Mouse (Mus musculus) heart, embryonic 10.5 days (tissue): ENCODE measurements around the gene Atxn1. TPM values are rescaled to one million over a fixed set of nuclear protein-coding genes. Genes with fewer than 3 reads are reported as not detected.

Experiments used
- DNase-seq: peaks from one replicate; pipeline ENCODE4 v3.0.0-alpha.2; 2017; ENCODE audit warnings: low spot score
- H3K27ac ChIP-seq: fragments of 300-500 bp; sonication (generic); 2 replicates; pipeline ENCODE4 v1.5.1; 2016; ENCODE audit warnings: mild to moderate bottlenecking
- H3K27me3 ChIP-seq: fragments of 300-500 bp; sonication (generic); 2 replicates; pipeline ENCODE4 v1.6.1; 2016; ENCODE audit warnings: mild to moderate bottlenecking; ENCODE audit not compliant: poor library complexity, insufficient read depth, severe bottlenecking
- H3K36me3 ChIP-seq: fragments of 300-500 bp; sonication (generic); 2 replicates; pipeline ENCODE4 v1.6.1; 2016; ENCODE audit warnings: mild to moderate bottlenecking, moderate library complexity
- H3K4me1 ChIP-seq: fragments of 300-500 bp; sonication (generic); 2 replicates; pipeline ENCODE4 v1.6.1; 2016; ENCODE audit warnings: mild to moderate bottlenecking
- H3K4me3 ChIP-seq: fragments of 300-500 bp; sonication (generic); 2 replicates; pipeline ENCODE4 v1.5.1; 2016; ENCODE audit warnings: mild to moderate bottlenecking, moderate library complexity
- H3K9me3 ChIP-seq: fragments of 300-500 bp; sonication (generic); 2 replicates; pipeline ENCODE4 v1.6.1; 2016; ENCODE audit warnings: mild to moderate bottlenecking, moderate library complexity
- WGBS: fragments of 180-500 bp; shearing (Covaris S2); methylation state at CpG from one replicate; pipeline ENCODE4 v1.1.7; 2016; 5-methylcytosine and 5-hydroxymethylcytosine counted together
- polyA plus RNA-seq: library from polyadenylated mRNA; unstranded; fragments of >200 nt; fragmentation: Nextera tagmentation; extraction: Ambion mirVana; gene quantifications from 2 replicates; pipeline ENCODE4 v1.2.1, GENCODE M21; 2016

Atxn1 gene
- polyA plus RNA-seq, 1 experiment from 2014 or later, result 3.9 TPM

GRCm38 (mm10) chr13:45816670-45817069 is 148.1 kb downstream of the Atxn1 start:
- Histone ChIP-seq H3K27ac (no peak overlapping the region), H3K9me3 (no peaks in the 10 kb centered on the region), H3K4me3 (no peak overlapping the region), H3K27me3 (no peaks in the 10 kb centered on the region), H3K4me1 (peaks cover 13% of the 10 kb centered on the region), H3K36me3 (peaks cover 3% of the 10 kb centered on the region; the same call in 1 of the 2 replicates)
- WGBS, result 40% methylated on average over 1 of the region's 1 CpGs
- DNase-seq, result no peak

- H3K36me3 ChIP-seq, result no peaks in the 10 kb centered on the region
- H3K27ac ChIP-seq, result peak overlapping the region; percentile 68; the same call in 1 of the 2 replicates
- peaks cover 28% of the 10 kb centered on the region for H3K4me1 ChIP-seq
- peak overlapping the region; percentile 32 for H3K4me3 ChIP-seq
- WGBS, result 46% methylated on average over 16 of the region's 16 CpGs
- no peaks in the 10 kb centered on the region for H3K9me3 ChIP-seq
- DNase-seq, result no peak
- H3K27me3 ChIP-seq, result no peaks in the 10 kb centered on the region
Observed at GRCm38 (mm10) chr13:45809777-45810410, 154.9 kb downstream of the Atxn1 start.

- WGBS, result 55% methylated on average over 18 of the region's 18 CpGs
- Histone ChIP-seq H3K4me3 (no peak overlapping the region), H3K27ac (no peak overlapping the region), H3K36me3 (no peaks in the 10 kb centered on the region), H3K9me3 (no peaks in the 10 kb centered on the region), H3K4me1 (peaks cover 41% of the 10 kb centered on the region), H3K27me3 (no peaks in the 10 kb centered on the region)
- DNase-seq, result no peak
Observed at GRCm38 (mm10) chr13:45807593-45808043, 157.2 kb downstream of the Atxn1 start.

- peaks cover 41% of the 10 kb centered on the region for H3K4me1 ChIP-seq
Observed at GRCm38 (mm10) chr13:45806600-45807525, 157.9 kb downstream of the Atxn1 start.

GRCm38 (mm10) chr13:45805915-45806599 is 158.8 kb downstream of the Atxn1 start:
- DNase-seq, result no peak
- H3K27ac ChIP-seq, result no peak overlapping the region
- no peak overlapping the region for H3K4me3 ChIP-seq
- H3K36me3 ChIP-seq, result no peaks in the 10 kb centered on the region
- H3K27me3 ChIP-seq, result no peaks in the 10 kb centered on the region
- 54% methylated on average over 9 of the region's 9 CpGs for WGBS
- peaks cover 40% of the 10 kb centered on the region for H3K4me1 ChIP-seq
- H3K9me3 ChIP-seq, result no peaks in the 10 kb centered on the region

More at GRCm38 (mm10) chr13:45806600-45807525, 157.9 kb downstream of the Atxn1 start:
- Histone ChIP-seq H3K9me3 (no peaks in the 10 kb centered on the region), H3K27me3 (no peaks in the 10 kb centered on the region), H3K27ac (no peak overlapping the region), H3K4me3 (no peak overlapping the region), H3K36me3 (no peaks in the 10 kb centered on the region)
- DNase-seq, result no peak
- WGBS, result 65% methylated on average over 18 of the region's 18 CpGs

- 90% methylated on average over 15 of the region's 15 CpGs for WGBS
- Histone ChIP-seq H3K4me1 (peaks cover 16% of the 10 kb centered on the region), H3K36me3 (no peaks in the 10 kb centered on the region), H3K27ac (no peak overlapping the region), H3K9me3 (no peaks in the 10 kb centered on the region), H3K27me3 (no peaks in the 10 kb centered on the region), H3K4me3 (no peak overlapping the region)
- DNase-seq, result no peak
Observed at GRCm38 (mm10) chr13:45802620-45803410, 162.0 kb downstream of the Atxn1 start.

GRCm38 (mm10) chr13:45798248-45798647 is 166.6 kb downstream of the Atxn1 start:
- H3K27ac ChIP-seq, result no peak overlapping the region
- H3K4me3 ChIP-seq, result no peak overlapping the region
- no peaks in the 10 kb centered on the region for H3K27me3 ChIP-seq
- DNase-seq, result no peak
- peaks cover 3% of the 10 kb centered on the region; the same call in 1 of the 2 replicates for H3K36me3 ChIP-seq
- 94% methylated on average over 4 of the region's 4 CpGs for WGBS
- peaks cover 1% of the 10 kb centered on the region; the same call in 1 of the 2 replicates for H3K4me1 ChIP-seq
- H3K9me3 ChIP-seq, result no peaks in the 10 kb centered on the region

- H3K4me1 ChIP-seq, result no peaks in the 10 kb centered on the region
- H3K36me3 ChIP-seq, result peaks cover 3% of the 10 kb centered on the region; the same call in 1 of the 2 replicates
- no peak for DNase-seq
- WGBS, result 82% methylated on average over 6 of the region's 6 CpGs
- H3K9me3 ChIP-seq, result no peaks in the 10 kb centered on the region
- H3K4me3 ChIP-seq, result no peak overlapping the region
- no peak overlapping the region for H3K27ac ChIP-seq
- H3K27me3 ChIP-seq, result no peaks in the 10 kb centered on the region
Observed at GRCm38 (mm10) chr13:45797696-45798095, 167.1 kb downstream of the Atxn1 start.

GRCm38 (mm10) chr13:45796286-45796685 is 168.5 kb downstream of the Atxn1 start:
- Histone ChIP-seq H3K27me3 (no peaks in the 10 kb centered on the region), H3K27ac (no peak overlapping the region), H3K4me3 (no peak overlapping the region), H3K4me1 (no peaks in the 10 kb centered on the region), H3K9me3 (no peaks in the 10 kb centered on the region), H3K36me3 (peaks cover 3% of the 10 kb centered on the region; the same call in 1 of the 2 replicates)
- DNase-seq, result no peak
- WGBS, result 88% methylated on average over 6 of the region's 6 CpGs

GRCm38 (mm10) chr13:45793796-45794195 is 171.0 kb downstream of the Atxn1 start:
- WGBS, result 89% methylated on average over 3 of the region's 3 CpGs
- no peak overlapping the region for H3K4me3 ChIP-seq

GRCm38 (mm10) chr13:45786409-45786808 is 178.4 kb downstream of the Atxn1 start:
- 71% methylated on average over 7 of the region's 7 CpGs for WGBS
- Histone ChIP-seq H3K27me3 (no peaks in the 10 kb centered on the region), H3K9me3 (no peaks in the 10 kb centered on the region), H3K4me3 (no peak overlapping the region), H3K36me3 (peaks cover 3% of the 10 kb centered on the region; the same call in 1 of the 2 replicates), H3K27ac (no peak overlapping the region), H3K4me1 (no peaks in the 10 kb centered on the region)
- no peak for DNase-seq

More at GRCm38 (mm10) chr13:45793796-45794195, 171.0 kb downstream of the Atxn1 start:
- no peak for DNase-seq
- Histone ChIP-seq H3K36me3 (peaks cover 3% of the 10 kb centered on the region; the same call in 1 of the 2 replicates), H3K9me3 (no peaks in the 10 kb centered on the region), H3K27me3 (no peaks in the 10 kb centered on the region), H3K4me1 (no peaks in the 10 kb centered on the region), H3K27ac (no peak overlapping the region)

GRCm38 (mm10) chr13:45783681-45784080 is 181.1 kb downstream of the Atxn1 start:
- H3K36me3 ChIP-seq, result peaks cover 3% of the 10 kb centered on the region; the same call in 1 of the 2 replicates
- H3K4me1 ChIP-seq, result no peaks in the 10 kb centered on the region
- no peak overlapping the region for H3K4me3 ChIP-seq
- WGBS, result 80% methylated on average over 10 of the region's 10 CpGs
- H3K27ac ChIP-seq, result no peak overlapping the region
- no peaks in the 10 kb centered on the region for H3K27me3 ChIP-seq
- no peaks in the 10 kb centered on the region for H3K9me3 ChIP-seq
- DNase-seq, result no peak
